Mouse (Mus musculus) forebrain, embryonic 12.5 days (tissue): ENCODE measurements at regions not wholly inside any gene's neighbourhood (a gene's known extent, or its start where the extent isn't known, plus 50 kb on each side); places are given as distances from the start of the nearest gene placed in this dataset.

Source experiments
- ATAC-seq: fragments of 200-750 bp; cut with Nextera tagmentation; 2 replicates; pipeline ENCODE4 v1.8.0; 2017; ENCODE audit warnings: moderate TSS enrichment; ENCODE audit not compliant: low FRiP score
- H3K27ac ChIP-seq: fragments of 300-500 bp; sonication (generic); 2 replicates; pipeline ENCODE4 v1.5.1; 2016; ENCODE audit warnings: mild to moderate bottlenecking
- H3K27me3 ChIP-seq: fragments of 300-500 bp; sonication (generic); 2 replicates; pipeline ENCODE4 v1.6.1; 2016; ENCODE audit warnings: mild to moderate bottlenecking
- H3K36me3 ChIP-seq: fragments of 300-500 bp; sonication (generic); replicated peaks from 2 replicates; pipeline ENCODE4 v1.6.1; 2016; ENCODE audit warnings: mild to moderate bottlenecking
- H3K4me1 ChIP-seq: fragments of 300-500 bp; sonication (generic); 2 replicates; pipeline ENCODE4 v1.6.1; 2016
- H3K4me2 ChIP-seq: fragments of 300-500 bp; sonication (generic); 2 replicates; pipeline ENCODE4 v1.6.1; 2016; ENCODE audit warnings: mild to moderate bottlenecking, moderate library complexity
- H3K4me3 ChIP-seq: fragments of 300-500 bp; sonication (generic); replicated peaks from 2 replicates; pipeline ENCODE4 v1.5.1; 2016; ENCODE audit warnings: mild to moderate bottlenecking
- H3K9ac ChIP-seq: fragments of 300-500 bp; sonication (generic); 2 replicates; pipeline ENCODE4 v1.6.1; 2016; ENCODE audit warnings: mild to moderate bottlenecking
- H3K9me3 ChIP-seq: fragments of 300-500 bp; sonication (generic); 2 replicates; pipeline ENCODE4 v1.6.1; 2016
- WGBS: fragments of 180-500 bp; shearing (Covaris S2); methylation state at CpG from one replicate; pipeline ENCODE4 v1.1.7; 2016; 5-methylcytosine and 5-hydroxymethylcytosine counted together

DNA sequence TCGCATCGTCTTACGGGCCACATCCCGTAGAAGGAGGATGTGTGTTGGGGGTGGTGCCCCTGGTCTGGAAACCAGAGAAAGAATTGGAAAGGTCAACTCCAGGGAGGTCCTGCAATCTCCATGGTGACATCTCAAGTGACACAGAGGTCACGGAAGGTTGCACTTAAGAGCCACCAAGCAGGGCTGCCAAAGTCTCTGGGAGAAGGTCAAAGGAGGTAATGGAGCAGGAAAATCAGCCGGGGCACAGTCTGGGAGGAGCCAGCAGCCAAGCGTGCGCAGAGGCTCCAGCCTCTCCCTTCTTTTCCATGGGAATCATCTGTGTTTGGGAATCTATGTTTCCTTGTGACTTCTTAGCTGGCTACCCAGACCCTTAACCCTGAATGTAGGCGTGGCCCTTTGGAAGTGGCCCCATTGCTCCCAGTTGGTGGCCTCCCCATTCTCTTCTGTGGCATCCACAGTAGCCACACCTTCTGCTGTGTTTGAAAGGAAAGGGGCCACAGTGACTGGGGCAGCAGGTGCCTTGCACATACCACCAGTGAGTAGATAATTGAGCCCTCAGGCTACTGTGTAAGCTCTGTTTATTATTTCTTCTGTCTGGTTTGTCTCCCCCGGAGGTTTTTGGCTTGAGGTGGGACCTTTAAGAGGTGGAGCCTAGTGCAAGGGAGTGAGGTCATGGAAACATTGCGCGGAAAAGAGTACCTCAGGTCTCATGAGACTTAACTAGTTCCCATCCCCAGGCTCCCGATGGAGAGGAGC, 178.5 kb upstream of the Cops8 start:
- H3K4me2 ChIP-seq, result peak overlapping the region; percentile 9; the same call in 1 of the 2 replicates
- ATAC-seq, result peak; percentile 33; the same call in 1 of the 2 replicates
- 14% methylated on average over 13 of the region's 13 CpGs for WGBS
- no peak overlapping the region for H3K9ac ChIP-seq
- H3K36me3 ChIP-seq, result no peaks in the 10 kb centered on the region
- H3K27ac ChIP-seq, result no peak overlapping the region
- H3K27me3 ChIP-seq, result no peaks in the 10 kb centered on the region
- H3K9me3 ChIP-seq, result peaks cover 5% of the 10 kb centered on the region; the same call in 1 of the 2 replicates
- no peak overlapping the region for H3K4me3 ChIP-seq
- H3K4me1 ChIP-seq, result peaks cover 10% of the 10 kb centered on the region

DNA sequence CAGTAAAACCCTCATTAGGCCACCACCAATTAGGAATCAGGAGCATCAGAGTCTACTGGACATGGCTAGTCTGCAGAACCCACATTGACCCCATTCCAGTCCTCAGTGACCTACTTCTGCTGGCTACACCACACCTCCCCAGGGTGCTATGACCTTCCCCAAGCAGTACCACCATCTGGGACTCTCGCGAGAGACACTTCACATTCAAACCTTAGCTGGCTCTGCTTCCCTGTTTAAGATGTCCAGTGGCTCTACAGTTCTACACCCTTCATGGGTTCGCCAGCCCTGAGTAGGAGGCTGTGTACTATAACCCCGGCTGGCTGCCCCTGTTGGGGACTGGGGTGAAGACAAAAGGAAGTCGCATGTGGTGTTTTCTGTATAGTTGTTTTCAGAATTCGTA, 174.4 kb upstream of the Cops8 start:
- H3K27ac ChIP-seq, result no peak overlapping the region

DNA sequence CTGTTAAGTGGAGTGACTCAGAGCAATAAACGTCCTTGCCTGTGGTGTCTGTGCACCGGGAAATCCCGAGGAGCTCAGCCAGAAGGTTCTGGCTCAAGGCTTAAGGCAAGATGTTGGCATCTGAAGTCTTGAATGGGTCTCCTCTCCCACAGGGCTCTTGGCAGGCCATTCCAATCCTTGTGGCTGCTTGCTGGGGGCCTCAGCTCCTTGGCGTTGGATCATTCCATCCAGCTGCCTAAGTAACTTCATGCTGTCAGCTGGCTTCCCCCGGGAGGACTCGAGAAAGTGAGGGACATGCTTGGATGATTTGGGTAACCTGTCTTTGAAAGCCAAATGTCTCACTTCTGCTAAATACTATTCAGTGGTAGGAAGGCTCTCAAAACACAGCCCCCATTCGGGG, 174.0 kb upstream of the Cops8 start:
- H3K9ac ChIP-seq, result no peak overlapping the region
- peaks cover 12% of the 10 kb centered on the region for H3K4me1 ChIP-seq
- H3K4me3 ChIP-seq, result no peak overlapping the region
- no peak for ATAC-seq
- 91% methylated on average over 7 of the region's 7 CpGs for WGBS
- peaks cover 5% of the 10 kb centered on the region; the same call in 1 of the 2 replicates for H3K9me3 ChIP-seq
- H3K27me3 ChIP-seq, result no peaks in the 10 kb centered on the region
- no peak overlapping the region for H3K27ac ChIP-seq
- H3K36me3 ChIP-seq, result no peaks in the 10 kb centered on the region
- H3K4me2 ChIP-seq, result no peak overlapping the region

More for the DNA sequence above, 174.4 kb upstream of the Cops8 start:
- Histone ChIP-seq H3K4me3 (no peak overlapping the region), H3K9me3 (peaks cover 5% of the 10 kb centered on the region; the same call in 1 of the 2 replicates), H3K4me1 (peaks cover 10% of the 10 kb centered on the region), H3K36me3 (no peaks in the 10 kb centered on the region), H3K9ac (no peak overlapping the region), H3K4me2 (no peak overlapping the region), H3K27me3 (no peaks in the 10 kb centered on the region)
- WGBS, result 93% methylated on average over 6 of the region's 6 CpGs
- no peak for ATAC-seq

DNA sequence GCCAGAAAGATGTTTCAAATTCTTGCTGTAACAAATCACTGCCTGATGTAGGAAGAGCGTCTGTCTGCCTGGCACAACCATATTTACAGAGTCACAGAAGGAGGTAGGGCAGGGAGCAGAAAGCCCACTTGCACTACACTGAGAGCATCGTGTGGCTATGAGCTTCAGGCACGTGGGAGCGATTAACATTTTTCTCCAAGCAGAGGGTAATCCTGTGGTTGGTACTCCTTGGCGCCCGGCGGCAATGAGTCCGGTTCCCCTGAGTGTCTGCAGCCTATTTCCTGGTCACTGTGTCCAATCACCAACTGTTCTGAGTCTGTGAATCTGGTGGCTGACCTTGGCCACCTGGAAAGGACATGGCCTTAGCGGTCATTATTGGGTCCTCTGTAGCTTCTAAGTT, 172.3 kb upstream of the Cops8 start:
- Histone ChIP-seq H3K27ac (no peak overlapping the region), H3K4me3 (no peak overlapping the region), H3K4me1 (peaks cover 17% of the 10 kb centered on the region), H3K36me3 (no peaks in the 10 kb centered on the region), H3K27me3 (no peaks in the 10 kb centered on the region), H3K9me3 (peaks cover 5% of the 10 kb centered on the region; the same call in 1 of the 2 replicates), H3K9ac (no peak overlapping the region), H3K4me2 (no peak overlapping the region)
- no peak for ATAC-seq
- WGBS, result 85% methylated on average over 9 of the region's 9 CpGs

DNA sequence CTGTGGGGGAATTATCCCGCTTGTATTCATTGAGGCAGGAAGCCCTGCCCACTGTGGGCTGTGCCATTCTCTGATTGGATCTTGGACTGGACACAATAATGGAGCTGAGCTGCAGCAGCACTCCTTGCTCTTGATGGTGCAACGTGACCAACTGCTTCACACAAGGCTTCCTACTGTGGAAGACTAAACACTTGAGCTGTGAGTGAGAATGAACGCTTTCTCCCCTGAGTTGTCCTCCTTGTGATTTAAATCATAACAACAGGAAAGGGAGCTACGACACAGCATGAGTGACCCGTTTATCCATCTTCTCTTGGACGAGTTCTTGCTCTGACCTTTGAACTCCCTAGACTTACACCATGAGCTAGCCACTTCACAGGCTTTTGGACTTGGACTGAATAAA, 171.0 kb upstream of the Cops8 start:
- Histone ChIP-seq H3K9ac (no peak overlapping the region), H3K4me2 (no peak overlapping the region), H3K27me3 (no peaks in the 10 kb centered on the region), H3K4me3 (no peak overlapping the region), H3K4me1 (peaks cover 18% of the 10 kb centered on the region), H3K27ac (no peak overlapping the region), H3K36me3 (no peaks in the 10 kb centered on the region), H3K9me3 (peaks cover 5% of the 10 kb centered on the region; the same call in 1 of the 2 replicates)
- no peak for ATAC-seq
- 63% methylated on average over 6 of the region's 6 CpGs for WGBS

DNA sequence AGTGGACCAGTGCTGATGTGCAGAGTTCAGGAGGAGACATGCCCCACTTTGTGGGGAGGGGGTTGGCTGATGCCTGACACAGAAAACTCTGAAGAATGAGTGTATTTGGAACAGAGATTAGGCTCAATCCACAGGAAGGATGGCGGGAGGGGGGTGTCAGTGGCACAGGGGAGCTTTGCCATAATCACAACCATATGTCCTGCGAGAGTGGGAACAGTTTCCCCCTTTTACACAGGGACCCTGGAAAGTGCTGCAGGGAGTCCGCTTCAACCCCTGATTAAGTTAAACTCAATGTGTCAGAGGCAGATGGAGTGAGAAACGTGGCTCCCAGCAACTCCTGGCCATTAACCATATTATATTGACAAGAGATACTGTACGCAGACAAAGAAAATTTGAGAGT, 168.9 kb upstream of the Cops8 start:
- 75% methylated on average over 5 of the region's 5 CpGs for WGBS
- no peak overlapping the region for H3K4me2 ChIP-seq
- H3K9ac ChIP-seq, result no peak overlapping the region
- no peak for ATAC-seq
- H3K36me3 ChIP-seq, result no peaks in the 10 kb centered on the region
- no peaks in the 10 kb centered on the region for H3K27me3 ChIP-seq
- H3K4me3 ChIP-seq, result no peak overlapping the region
- no peak overlapping the region for H3K27ac ChIP-seq
- peaks cover 18% of the 10 kb centered on the region for H3K4me1 ChIP-seq
- no peaks in the 10 kb centered on the region for H3K9me3 ChIP-seq

DNA sequence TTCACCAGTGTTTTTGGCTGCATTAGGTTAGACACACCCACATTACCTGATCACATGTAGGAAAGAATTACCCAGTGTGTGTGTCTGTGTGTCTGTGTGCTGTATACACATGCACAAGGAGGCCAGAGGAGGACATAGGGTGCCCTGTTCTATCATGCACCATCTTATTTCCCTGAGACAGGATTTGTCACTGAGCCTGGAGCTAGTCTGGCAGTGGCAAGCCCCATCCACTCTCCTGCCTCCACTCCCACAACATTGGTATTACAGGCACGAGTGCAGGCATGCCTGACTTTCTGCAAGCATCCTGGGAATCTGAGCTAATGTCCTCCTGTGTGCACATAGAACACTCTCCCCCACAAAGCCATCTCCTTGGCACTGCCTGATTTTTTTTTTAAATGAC, 162.1 kb upstream of the Cops8 start:
- ATAC-seq, result peak; percentile 27; the same call in 1 of the 2 replicates
- Histone ChIP-seq H3K9me3 (no peaks in the 10 kb centered on the region), H3K4me1 (peaks cover 31% of the 10 kb centered on the region), H3K4me3 (no peak overlapping the region), H3K27ac (0 out of 2 replicates have a peak overlapping the region, but pooled peaks have one; percentile 31), H3K9ac (no peak overlapping the region), H3K36me3 (no peaks in the 10 kb centered on the region), H3K27me3 (no peaks in the 10 kb centered on the region), H3K4me2 (no peak overlapping the region)
- 12% methylated on average over 1 of the region's 1 CpGs for WGBS

DNA sequence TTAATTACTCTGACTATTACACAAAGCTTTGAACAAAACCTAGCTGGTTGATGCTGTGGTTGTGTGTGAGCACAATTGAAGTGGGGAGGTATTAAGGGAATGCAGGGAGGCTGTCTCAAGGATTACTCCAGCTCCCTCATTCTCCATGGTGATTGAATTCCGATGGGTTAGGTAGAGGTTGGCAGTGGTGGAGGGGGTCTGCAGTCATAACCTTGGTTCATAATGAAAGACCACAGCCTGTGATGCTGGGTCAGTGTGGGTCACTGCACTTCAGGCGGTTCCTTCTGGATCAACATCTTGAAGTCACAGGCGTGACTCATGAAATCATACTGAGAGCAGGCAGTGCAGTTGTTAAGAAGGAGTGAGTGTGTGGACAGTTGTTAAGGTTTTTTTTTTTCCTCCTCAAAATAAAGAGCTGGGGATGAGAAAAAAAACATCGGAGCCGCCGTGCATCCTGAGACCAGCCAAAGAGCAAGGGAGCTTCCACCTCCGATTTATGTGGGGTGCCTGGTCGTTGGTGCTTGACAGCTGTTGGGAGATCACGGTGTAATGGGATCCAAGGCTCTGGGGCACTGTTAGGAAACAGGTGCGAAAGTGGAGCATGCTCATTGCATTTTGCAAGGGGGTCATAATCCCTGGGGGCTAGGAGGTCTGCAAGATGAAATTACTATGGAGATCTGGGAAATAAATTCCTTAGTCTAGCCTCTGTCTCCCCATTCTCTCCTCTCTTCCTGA, 161.5 kb upstream of the Cops8 start:
- no peak for ATAC-seq
- Histone ChIP-seq H3K9ac (no peak overlapping the region), H3K36me3 (no peaks in the 10 kb centered on the region), H3K27ac (peak overlapping the region; percentile 16; the same call in 1 of the 2 replicates), H3K4me3 (no peak overlapping the region), H3K4me1 (peaks cover 31% of the 10 kb centered on the region), H3K9me3 (no peaks in the 10 kb centered on the region), H3K4me2 (no peak overlapping the region), H3K27me3 (no peaks in the 10 kb centered on the region)
- 40% methylated on average over 10 of the region's 10 CpGs for WGBS

DNA sequence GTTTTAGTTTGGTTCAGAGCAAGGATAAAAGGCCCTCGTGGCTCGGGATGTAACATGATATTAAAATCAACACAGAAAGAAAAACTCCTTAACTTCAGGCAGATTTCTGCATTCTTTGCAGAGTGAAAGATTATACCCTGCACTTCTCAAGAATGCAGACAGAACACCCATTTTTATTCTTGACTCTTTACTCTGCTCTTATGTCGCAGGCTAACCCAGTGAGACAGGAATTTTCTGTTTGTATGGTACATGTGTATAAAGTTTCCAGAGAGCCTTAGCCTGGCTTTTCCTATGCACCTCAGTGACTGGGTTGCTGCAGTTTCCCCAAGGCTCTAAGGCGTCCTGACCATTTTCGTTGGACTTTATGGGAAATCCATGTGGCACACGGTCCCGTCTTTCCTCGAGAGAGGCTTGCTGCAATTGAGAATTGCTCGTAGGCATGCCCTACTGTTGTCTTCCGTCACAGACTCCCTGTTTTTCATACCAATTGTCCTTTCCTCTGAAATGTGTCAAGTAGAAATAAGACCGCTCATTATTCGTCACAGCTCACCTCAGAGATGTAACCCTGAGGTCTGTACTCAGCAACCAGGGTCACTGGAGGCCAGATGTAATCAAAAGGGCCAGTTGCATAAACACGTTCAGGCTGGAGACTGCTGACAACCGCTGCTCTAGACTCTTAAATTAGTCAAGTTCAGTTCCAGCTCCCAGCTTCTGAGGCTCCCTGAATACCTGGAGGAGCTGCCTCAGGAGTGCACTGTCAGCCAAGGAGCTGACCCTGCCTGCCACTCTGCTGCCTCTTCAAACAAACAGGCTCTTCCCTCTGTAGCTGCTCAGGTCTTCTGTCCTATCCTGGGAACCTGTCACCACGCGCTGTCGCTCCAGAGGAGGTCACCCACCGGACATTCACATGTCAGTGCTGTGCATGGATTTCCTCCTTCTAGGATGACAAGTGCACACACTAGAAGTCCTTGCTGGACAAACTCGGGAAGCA, 160.2 kb upstream of the Cops8 start:
- Histone ChIP-seq H3K36me3 (no peaks in the 10 kb centered on the region), H3K4me1 (peaks cover 31% of the 10 kb centered on the region), H3K27ac (0 out of 2 replicates have a peak overlapping the region, but pooled peaks have one; percentile 1), H3K4me3 (no peak overlapping the region), H3K27me3 (no peaks in the 10 kb centered on the region), H3K9me3 (no peaks in the 10 kb centered on the region), H3K9ac (no peak overlapping the region), H3K4me2 (no peak overlapping the region)
- no peak for ATAC-seq
- 72% methylated on average over 19 of the region's 19 CpGs for WGBS

DNA sequence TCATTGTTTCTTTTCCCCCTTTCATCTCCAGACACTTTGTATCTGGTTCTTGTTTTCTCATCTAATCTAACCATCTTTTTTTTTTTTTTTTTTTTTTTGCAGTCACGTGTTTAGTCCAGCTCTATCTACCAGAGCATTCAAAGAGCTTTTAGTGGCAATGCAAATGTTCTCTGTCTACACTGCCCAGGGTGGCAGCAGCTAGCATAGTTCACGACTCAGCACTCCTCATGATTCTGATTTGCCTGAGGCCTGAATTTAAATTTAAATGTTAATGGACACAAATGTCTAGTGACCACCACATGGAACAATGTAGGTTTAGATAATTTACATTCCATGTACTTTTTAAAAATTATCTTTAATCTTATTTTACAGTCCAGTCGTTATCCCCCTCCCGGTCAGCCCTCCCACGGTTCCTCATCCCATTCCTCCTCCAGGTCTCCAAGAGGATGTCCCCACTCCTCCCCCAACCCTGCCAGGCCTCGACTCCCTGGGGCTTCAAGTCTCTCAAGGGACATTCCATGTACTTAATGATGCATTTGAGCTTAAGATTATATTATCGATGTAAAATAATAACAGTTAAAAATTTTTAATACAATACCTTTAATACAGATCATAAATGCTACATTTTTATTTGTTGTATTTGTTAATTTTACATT, 153.1 kb upstream of the Cops8 start:
- Histone ChIP-seq H3K4me2 (no peak overlapping the region), H3K9ac (no peak overlapping the region), H3K27ac (no peak overlapping the region), H3K27me3 (peaks cover 4% of the 10 kb centered on the region; the same call in 1 of the 2 replicates), H3K36me3 (no peaks in the 10 kb centered on the region), H3K9me3 (no peaks in the 10 kb centered on the region), H3K4me3 (no peak overlapping the region), H3K4me1 (peaks cover 8% of the 10 kb centered on the region)
- WGBS, result 27% methylated on average over 7 of the region's 7 CpGs
- ATAC-seq, result no peak

DNA sequence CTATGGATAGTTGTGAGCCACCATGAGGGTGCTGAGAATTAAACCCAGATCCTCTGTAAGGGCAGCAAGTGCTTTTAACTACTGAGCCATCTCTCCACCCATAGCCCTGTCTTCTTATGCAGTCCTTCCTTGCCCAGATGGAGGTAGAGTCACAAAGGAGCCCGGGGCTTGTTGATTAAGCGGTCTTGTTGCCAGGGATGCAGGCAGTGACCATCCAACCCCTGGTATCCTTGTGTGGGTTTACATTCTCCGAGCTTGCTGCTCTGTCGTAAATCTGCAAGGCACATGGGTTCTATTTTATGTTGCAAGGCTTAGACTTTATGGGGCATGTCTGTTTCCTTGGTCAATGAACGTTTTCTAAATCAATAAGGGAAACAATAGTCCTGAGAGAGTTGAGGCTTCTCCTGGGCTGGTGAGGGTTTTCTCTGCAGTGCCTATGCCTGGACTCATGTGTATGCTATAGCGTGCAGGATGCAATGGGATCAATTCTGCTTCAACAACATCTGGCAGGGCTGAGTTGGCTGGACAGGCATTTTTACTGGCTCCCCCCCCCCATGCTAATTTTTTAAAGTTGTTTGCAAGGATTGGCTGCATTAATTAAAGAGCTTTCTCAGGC, 150.7 kb upstream of the Cops8 start:
- ATAC-seq, result no peak
- Histone ChIP-seq H3K27ac (no peak overlapping the region), H3K27me3 (peaks cover 8% of the 10 kb centered on the region), H3K4me1 (peaks cover 17% of the 10 kb centered on the region), H3K4me3 (no peak overlapping the region), H3K9me3 (no peaks in the 10 kb centered on the region), H3K9ac (no peak overlapping the region), H3K36me3 (no peaks in the 10 kb centered on the region), H3K4me2 (no peak overlapping the region)
- WGBS, result 87% methylated on average over 6 of the region's 6 CpGs
